Mouse (Mus musculus) G1E (cell line): ENCODE results near the gene Shld1.

Experiments
- CTCF ChIP-seq: IDR thresholded peaks from 2 replicates; pipeline ENCODE4 v1.5.1; 2012; ENCODE audit warnings: low read depth, low read length, inconsistent platforms, mixed read lengths
- GATA1 ChIP-seq: IDR thresholded peaks from 2 replicates; pipeline ENCODE4 v1.6.1; 2012; ENCODE audit warnings: borderline replicate concordance, low read length, inconsistent platforms, mixed read lengths
- GATA2 ChIP-seq: IDR thresholded peaks from 2 replicates; pipeline ENCODE4 v1.6.1; 2012; ENCODE audit warnings: low read depth, low read length, inconsistent platforms, borderline replicate concordance
- POLR2AphosphoS5 ChIP-seq: IDR thresholded peaks from 2 replicates; pipeline ENCODE4 v1.6.1; 2012; ENCODE audit warnings: low read depth, low read length, inconsistent platforms; ENCODE audit not compliant: insufficient replicate concordance
- TAL1 ChIP-seq: conservative IDR thresholded peaks from 2 replicates; pipeline ENCODE4 v1.6.1; 2012; ENCODE audit warnings: low read depth, low read length, inconsistent platforms, mixed read lengths

- no peak for TF ChIP-seq CTCF
- no peak for TF ChIP-seq GATA1
- TF ChIP-seq TAL1: no peak
- no peak for TF ChIP-seq GATA2
- no peak for TF ChIP-seq POLR2AphosphoS5
Measured at GRCm38 (mm10) chr2:132720921-132721566, 34.3 kb downstream of the Shld1 start.
